Mouse (Mus musculus) heart, embryonic 12.5 days (tissue): Measurements from ENCODE around the gene Sult3a1. TPM values are rescaled to one million over a fixed set of nuclear protein-coding genes. Genes with fewer than 3 reads are reported as not detected.
A peak's percentile ranks its signal among the peaks of the same experiment; 100 is the strongest.
"Not testable (repeated sequence)": the region's sequence is repeated elsewhere in the genome, so short reads cannot be mapped to it uniquely, and the experiment has no call there.

ENCODE experiments used
- ATAC-seq: fragments of 200-750 bp; cut with Nextera tagmentation; 2 replicates; pipeline ENCODE4 v1.8.0; 2017; ENCODE audit warnings: moderate TSS enrichment, moderate library complexity; ENCODE audit not compliant: insufficient number of reproducible peaks, low FRiP score
- H3K27ac ChIP-seq: fragments of 300-500 bp; sonication (generic); 2 replicates; pipeline ENCODE4 v1.5.1; 2016; ENCODE audit warnings: mild to moderate bottlenecking, moderate library complexity; ENCODE audit not compliant: poor library complexity, severe bottlenecking
- H3K27me3 ChIP-seq: fragments of 300-500 bp; sonication (generic); replicated peaks from 2 replicates; pipeline ENCODE4 v1.6.1; 2016; ENCODE audit warnings: mild to moderate bottlenecking, moderate library complexity
- H3K36me3 ChIP-seq: fragments of 300-500 bp; sonication (generic); 2 replicates; pipeline ENCODE4 v1.6.1; 2016; ENCODE audit warnings: mild to moderate bottlenecking, moderate library complexity
- H3K4me1 ChIP-seq: fragments of 300-500 bp; sonication (generic); replicated peaks from 2 replicates; pipeline ENCODE4 v1.6.1; 2016; ENCODE audit warnings: mild to moderate bottlenecking
- H3K4me2 ChIP-seq: fragments of 300-500 bp; sonication (generic); 2 replicates; pipeline ENCODE4 v1.6.1; 2016; ENCODE audit warnings: mild to moderate bottlenecking, moderate library complexity
- H3K4me3 ChIP-seq: fragments of 300-500 bp; sonication (generic); 2 replicates; pipeline ENCODE4 v1.5.1; 2016; ENCODE audit warnings: mild to moderate bottlenecking
- H3K9ac ChIP-seq: fragments of 300-500 bp; sonication (generic); 2 replicates; pipeline ENCODE4 v1.6.1; 2016; ENCODE audit warnings: mild to moderate bottlenecking, moderate library complexity
- H3K9me3 ChIP-seq: fragments of 300-500 bp; sonication (generic); replicated peaks from 2 replicates; pipeline ENCODE4 v1.6.1; 2016; ENCODE audit warnings: mild to moderate bottlenecking, moderate library complexity
- WGBS: fragments of 180-500 bp; shearing (Covaris S2); methylation state at CpG from one replicate; pipeline ENCODE4 v1.1.7; 2016; 5-methylcytosine and 5-hydroxymethylcytosine counted together
- polyA plus RNA-seq: library from polyadenylated mRNA; unstranded; fragments of >200 nt; fragmentation: Nextera tagmentation; extraction: Ambion mirVana; gene quantifications from 2 replicates; pipeline ENCODE4 v1.2.1, GENCODE M21; 2016

Gene Sult3a1
- polyA plus RNA-seq: not detected in 2 replicates

GRCm38 (mm10) chr10:33857421-33857820 is at the start of gene Sult3a1:
Gene Sult3a1, plus strand, starts transcription at chr10:33857721.
- no peak within 1 kb of the TSS for H3K27ac ChIP-seq
- H3K36me3 ChIP-seq: no peaks in the 10 kb centered on the region
- no peak for ATAC-seq
- no peak within 1 kb of the TSS for H3K9ac ChIP-seq
- H3K4me3 ChIP-seq: no peak within 1 kb of the TSS
- H3K9me3 ChIP-seq: no peaks in the 10 kb centered on the region
- H3K4me1 ChIP-seq: no peaks in the 10 kb centered on the region
- H3K4me2 ChIP-seq: no peak within 1 kb of the TSS
- H3K27me3 ChIP-seq: no peaks in the 10 kb centered on the region

- Histone ChIP-seq H3K4me2 (no peak overlapping the region), H3K36me3 (no peaks in the 10 kb centered on the region), H3K4me1 (no peaks in the 10 kb centered on the region), H3K27ac (no peak overlapping the region), H3K9me3 (0 out of 2 replicates have a peak, but pooled peaks cover 4% of the 10 kb centered on the region), H3K27me3 (no peaks in the 10 kb centered on the region), H3K9ac (no peak overlapping the region), H3K4me3 (no peak overlapping the region)
- WGBS: 17% methylated on average over 1 of the region's 1 CpGs
- no peak for ATAC-seq
Observed at GRCm38 (mm10) chr10:33811807-33812206, 45.7 kb upstream of the Sult3a1 start.

GRCm38 (mm10) chr10:33814266-33814665 is 43.3 kb upstream of the Sult3a1 start:
- H3K27ac ChIP-seq: no peak overlapping the region
- H3K27me3 ChIP-seq: no peaks in the 10 kb centered on the region
- no peak overlapping the region for H3K4me2 ChIP-seq
- no peak for ATAC-seq
- H3K9ac ChIP-seq: no peak overlapping the region
- H3K9me3 ChIP-seq: 0 out of 2 replicates have a peak, but pooled peaks cover 4% of the 10 kb centered on the region
- no peak overlapping the region for H3K4me3 ChIP-seq
- no peaks in the 10 kb centered on the region for H3K4me1 ChIP-seq
- H3K36me3 ChIP-seq: no peaks in the 10 kb centered on the region

GRCm38 (mm10) chr10:33816923-33817322 is 40.6 kb upstream of the Sult3a1 start:
- H3K4me1 ChIP-seq: no peaks in the 10 kb centered on the region
- no peaks in the 10 kb centered on the region for H3K36me3 ChIP-seq
- no peaks in the 10 kb centered on the region for H3K27me3 ChIP-seq
- ATAC-seq: no peak
- H3K4me3 ChIP-seq: no peak overlapping the region
- 58% methylated on average over 1 of the region's 1 CpGs for WGBS
- H3K9me3 ChIP-seq: no peaks in the 10 kb centered on the region
- H3K9ac ChIP-seq: no peak overlapping the region
- H3K4me2 ChIP-seq: no peak overlapping the region
- H3K27ac ChIP-seq: no peak overlapping the region

GRCm38 (mm10) chr10:33820892-33821291 is 36.6 kb upstream of the Sult3a1 start:
- WGBS: 83% methylated on average over 3 of the region's 3 CpGs
- ATAC-seq: no peak

GRCm38 (mm10) chr10:33865994-33866393 is 8.5 kb downstream of the Sult3a1 start:
- 67% methylated on average over 2 of the region's 2 CpGs for whole genome bisulfite sequencing
- no peak overlapping the region for H3K4me3 ChIP-seq
- H3K36me3 ChIP-seq: no peaks in the 10 kb centered on the region
- no peak overlapping the region for H3K9ac ChIP-seq
- H3K27me3 ChIP-seq: no peaks in the 10 kb centered on the region
- H3K4me2 ChIP-seq: no peak overlapping the region
- no peaks in the 10 kb centered on the region for H3K9me3 ChIP-seq
- no peak for ATAC-seq
- H3K4me1 ChIP-seq: no peaks in the 10 kb centered on the region
- H3K27ac ChIP-seq: no peak overlapping the region

More at GRCm38 (mm10) chr10:33820892-33821291, 36.6 kb upstream of the Sult3a1 start:
- H3K27ac ChIP-seq: no peak overlapping the region
- no peaks in the 10 kb centered on the region for H3K27me3 ChIP-seq
- no peaks in the 10 kb centered on the region for H3K4me1 ChIP-seq
- H3K9ac ChIP-seq: no peak overlapping the region
- H3K4me2 ChIP-seq: no peak overlapping the region
- no peaks in the 10 kb centered on the region for H3K9me3 ChIP-seq
- no peak overlapping the region for H3K4me3 ChIP-seq
- H3K36me3 ChIP-seq: no peaks in the 10 kb centered on the region

- H3K36me3 ChIP-seq: no peaks in the 10 kb centered on the region
- ATAC-seq: no peak
- no peak overlapping the region for H3K9ac ChIP-seq
Observed at GRCm38 (mm10) chr10:33870441-33870840, 12.9 kb downstream of the Sult3a1 start.

GRCm38 (mm10) chr10:33872672-33873398 is 15.3 kb downstream of the Sult3a1 start:
- 0 out of 2 replicates have a peak, but pooled peaks cover 4% of the 10 kb centered on the region for H3K9me3 ChIP-seq
- no peak overlapping the region for H3K4me3 ChIP-seq
- no peak for ATAC-seq
- H3K27ac ChIP-seq: no peak overlapping the region
- H3K9ac ChIP-seq: no peak overlapping the region
- no peak overlapping the region for H3K4me2 ChIP-seq
- WGBS: 71% methylated on average over 2 of the region's 2 CpGs
- H3K4me1 ChIP-seq: no peaks in the 10 kb centered on the region
- H3K27me3 ChIP-seq: no peaks in the 10 kb centered on the region
- no peaks in the 10 kb centered on the region for H3K36me3 ChIP-seq

More at GRCm38 (mm10) chr10:33870441-33870840, 12.9 kb downstream of the Sult3a1 start:
- no peaks in the 10 kb centered on the region for H3K27me3 ChIP-seq
- H3K9me3 ChIP-seq: 0 out of 2 replicates have a peak, but pooled peaks cover 4% of the 10 kb centered on the region
- no peaks in the 10 kb centered on the region for H3K4me1 ChIP-seq
- H3K4me3 ChIP-seq: no peak overlapping the region
- no peak overlapping the region for H3K4me2 ChIP-seq
- no peak overlapping the region for H3K27ac ChIP-seq
- WGBS: 9% methylated on average over 1 of the region's 1 CpGs

GRCm38 (mm10) chr10:33882411-33882810 is 24.9 kb downstream of the Sult3a1 start:
- H3K9me3 ChIP-seq: peaks cover 19% of the 10 kb centered on the region
- H3K4me1 ChIP-seq, H3K9ac ChIP-seq, H3K27ac ChIP-seq, H3K4me3 ChIP-seq, ATAC-seq, H3K27me3 ChIP-seq, H3K36me3 ChIP-seq, H3K4me2 ChIP-seq: not testable (repeated sequence)
- 79% methylated on average over 2 of the region's 2 CpGs for WGBS

- H3K9ac ChIP-seq, H3K4me3 ChIP-seq, H3K36me3 ChIP-seq, H3K4me1 ChIP-seq, H3K4me2 ChIP-seq, H3K27me3 ChIP-seq, H3K27ac ChIP-seq, ATAC-seq, H3K9me3 ChIP-seq: not testable (repeated sequence)
- 66% methylated on average over 1 of the region's 1 CpGs for WGBS
Observed at GRCm38 (mm10) chr10:33901520-33901919, 44.0 kb downstream of the Sult3a1 start.

GRCm38 (mm10) chr10:33904530-33905481 is 47.3 kb downstream of the Sult3a1 start, which contains the start of gene Rsph4a:
Gene Rsph4a, plus strand, starts transcription at chr10:33905111.
- H3K27ac ChIP-seq: no peak within 1 kb of the TSS
- no peaks in the 10 kb centered on the region for H3K9me3 ChIP-seq
- H3K4me3 ChIP-seq: peak within 1 kb of the TSS; percentile 52
- no peaks in the 10 kb centered on the region for H3K36me3 ChIP-seq
- H3K4me1 ChIP-seq: no peaks in the 10 kb centered on the region
- ATAC-seq: peak; percentile 51; the same call in 1 of the 2 replicates
- peak within 1 kb of the TSS; percentile 87 for H3K4me2 ChIP-seq
- H3K27me3 ChIP-seq: no peaks in the 10 kb centered on the region
- peak within 1 kb of the TSS; percentile 37; the same call in 1 of the 2 replicates for H3K9ac ChIP-seq
- WGBS: 7% methylated on average over 17 of the region's 17 CpGs
